Mouse (Mus musculus): ENCODE data around the gene Clcn1.

DNA sequence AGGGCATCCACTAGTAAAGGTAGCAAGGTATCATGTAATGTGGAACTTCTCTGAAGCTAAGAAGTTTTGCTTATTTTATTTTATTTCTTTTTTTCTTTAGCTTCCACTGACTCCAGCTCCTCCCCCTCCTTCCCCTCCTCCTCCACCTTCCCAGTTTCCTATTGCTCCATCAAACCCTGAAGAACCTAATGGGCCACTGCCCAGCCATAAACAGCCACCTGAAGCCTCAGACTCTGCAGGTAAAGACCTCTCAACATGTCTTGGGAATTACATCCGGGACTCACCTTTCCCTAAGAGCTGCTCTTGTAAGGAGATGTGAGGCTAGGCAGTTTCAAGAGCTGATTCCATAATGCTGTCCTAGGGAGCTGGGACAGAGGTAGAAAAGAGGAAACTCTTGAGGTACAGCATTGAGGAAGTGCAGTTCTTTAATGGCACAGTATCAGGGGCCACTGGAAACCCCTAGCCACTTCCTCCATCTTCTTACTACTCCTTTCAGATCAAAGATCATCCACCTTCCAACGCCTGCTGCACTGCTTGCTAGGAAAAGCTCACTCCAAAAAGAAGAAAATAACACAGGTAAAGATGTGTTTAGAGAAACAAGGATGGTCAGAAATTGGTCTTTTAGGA lies 24.1 kb downstream of the Clcn1 start:
- TF ChIP-seq CTCF (IDR thresholded peaks at IDR 0.05; ENCODE audit: low read depth, low read length) (no peak), POLR2A (IDR thresholded peaks at IDR 0.05; ENCODE audit: extremely low read depth, insufficient read depth, low read length) (no peak)
